Mouse (Mus musculus): ENCODE measurements around the gene St3gal5. TPM values are rescaled to one million over a fixed set of nuclear protein-coding genes. Genes with fewer than 3 reads are reported as not detected.

St3gal5 gene
- polyA plus RNA-seq, 1 experiment from 2014 or later, result 30.6 TPM

GRCm38 (mm10) chr6:72098691-72099090 lies 1.3 kb downstream of the St3gal5 start:
- H3K4me2 ChIP-seq (replicated peaks), result peak overlapping the region; percentile 95
- H3K4me1 ChIP-seq, result peaks cover 48% of the 10 kb centered on the region
- ATAC-seq (ENCODE audit: low FRiP score, low read depth), result no peak
- peak overlapping the region; percentile 79 for H3K4me3 ChIP-seq
- no peaks in the 10 kb centered on the region for H3K9me3 ChIP-seq
- peak overlapping the region; percentile 85 for H3K9ac ChIP-seq
- no peak overlapping the region; the same call in 1 of the 2 replicates for H3K27ac ChIP-seq
- 17% methylated on average over 2 of the region's 2 CpGs for WGBS
- no peaks in the 10 kb centered on the region for H3K36me3 ChIP-seq
- no peaks in the 10 kb centered on the region for H3K27me3 ChIP-seq

- ATAC-seq (ENCODE audit: low FRiP score, low read depth), result no peak
- 68% methylated on average over 3 of the region's 3 CpGs for WGBS
- Histone ChIP-seq H3K4me1 (peaks cover 48% of the 10 kb centered on the region), H3K27me3 (no peaks in the 10 kb centered on the region), H3K27ac (no peak overlapping the region), H3K9me3 (no peaks in the 10 kb centered on the region), H3K4me3 (peak overlapping the region; percentile 79), H3K4me2 (replicated peaks) (peak overlapping the region; percentile 95), H3K9ac (no peak overlapping the region), H3K36me3 (no peaks in the 10 kb centered on the region)
These were observed 1.9 kb downstream of the St3gal5 start for GRCm38 (mm10) chr6:72099281-72099680.

GRCm38 (mm10) chr6:72100171-72100570 lies 2.8 kb downstream of the St3gal5 start:
- no peak overlapping the region for H3K4me3 ChIP-seq
- no peak overlapping the region for H3K9ac ChIP-seq
- no peaks in the 10 kb centered on the region for H3K36me3 ChIP-seq
- WGBS, result 62% methylated on average over 5 of the region's 5 CpGs
- H3K27ac ChIP-seq, result no peak overlapping the region
- no peak for ATAC-seq (ENCODE audit: low FRiP score, low read depth)
- no peaks in the 10 kb centered on the region for H3K9me3 ChIP-seq
- no peak overlapping the region for H3K4me2 ChIP-seq (replicated peaks)
- H3K4me1 ChIP-seq, result peaks cover 48% of the 10 kb centered on the region
- no peaks in the 10 kb centered on the region for H3K27me3 ChIP-seq

DNA sequence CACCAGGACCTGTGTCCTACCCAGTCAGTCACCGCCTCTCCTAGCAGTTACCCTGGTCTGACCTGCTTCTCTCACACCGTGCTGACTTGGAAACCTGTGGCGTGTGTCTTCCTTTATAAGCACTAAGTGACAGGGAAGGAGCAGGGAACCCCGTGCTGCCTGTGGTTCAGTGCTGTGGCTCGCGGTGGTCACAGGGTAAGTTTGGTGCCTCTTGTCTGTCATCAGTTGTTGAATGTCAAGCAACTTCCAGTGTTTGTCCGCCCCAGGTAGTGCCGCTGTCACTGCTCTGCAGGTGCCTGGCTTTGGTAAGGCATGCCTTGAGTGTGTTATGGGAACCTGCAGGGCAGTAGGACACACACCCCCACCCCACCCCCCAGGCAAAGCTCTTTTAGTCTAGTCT lies 3.5 kb downstream of the St3gal5 start:
- H3K36me3 ChIP-seq, result no peaks in the 10 kb centered on the region
- H3K4me2 ChIP-seq (replicated peaks), result no peak overlapping the region
- no peak for ATAC-seq (ENCODE audit: low FRiP score, low read depth)
- H3K27ac ChIP-seq, result no peak overlapping the region
- peaks cover 46% of the 10 kb centered on the region for H3K4me1 ChIP-seq
- 75% methylated on average over 8 of the region's 8 CpGs for WGBS
- no peaks in the 10 kb centered on the region for H3K9me3 ChIP-seq
- H3K4me3 ChIP-seq, result no peak overlapping the region
- no peak overlapping the region for H3K9ac ChIP-seq
- H3K27me3 ChIP-seq, result no peaks in the 10 kb centered on the region

DNA sequence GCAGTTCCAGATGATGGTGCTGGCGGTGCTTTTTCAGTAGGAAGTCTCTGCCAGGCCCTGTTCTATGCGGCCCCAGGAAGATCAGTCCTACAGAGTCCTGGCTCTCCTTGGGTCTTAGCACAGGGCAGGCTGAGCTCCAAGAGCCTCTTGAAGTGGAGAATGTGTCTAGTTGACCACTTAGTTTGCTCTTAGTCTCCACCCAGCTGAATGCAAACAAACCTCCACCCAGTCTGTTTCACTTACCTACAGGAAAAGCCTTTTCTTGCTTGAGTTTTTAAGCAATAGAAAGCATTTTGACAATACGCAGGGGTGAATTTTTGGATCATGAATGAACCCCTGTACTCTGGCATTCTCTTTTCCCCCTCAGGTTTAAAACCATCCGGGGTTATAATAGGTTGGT lies 4.0 kb downstream of the St3gal5 start:
- no peak overlapping the region for H3K4me3 ChIP-seq
- H3K4me1 ChIP-seq, result peaks cover 41% of the 10 kb centered on the region
- ATAC-seq (ENCODE audit: low FRiP score, low read depth), result no peak
- H3K4me2 ChIP-seq (replicated peaks), result no peak overlapping the region
- no peaks in the 10 kb centered on the region for H3K27me3 ChIP-seq
- 81% methylated on average over 4 of the region's 4 CpGs for WGBS
- H3K36me3 ChIP-seq, result no peaks in the 10 kb centered on the region
- no peak overlapping the region for H3K9ac ChIP-seq
- H3K27ac ChIP-seq, result no peak overlapping the region
- no peaks in the 10 kb centered on the region for H3K9me3 ChIP-seq

DNA sequence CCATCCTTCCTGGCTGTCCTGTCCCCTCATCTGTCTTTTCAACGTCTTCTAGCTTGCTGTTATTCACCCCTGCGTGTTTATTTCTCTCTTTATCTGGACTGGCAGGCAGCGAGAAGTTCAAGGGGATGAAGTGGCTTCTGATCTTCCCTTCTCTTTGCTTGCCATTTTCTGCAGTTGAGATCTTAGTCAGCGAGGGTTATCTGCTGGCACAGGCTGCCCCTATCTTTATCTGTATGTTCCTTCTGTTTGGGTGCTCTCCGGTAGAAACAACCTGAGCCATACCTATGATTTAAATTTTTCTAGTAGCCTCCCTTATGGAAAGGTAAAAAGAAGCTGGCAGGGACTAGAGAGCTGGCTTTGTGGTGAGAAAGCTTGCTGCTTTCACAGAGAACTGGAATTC lies 4.7 kb downstream of the St3gal5 start:
- Histone ChIP-seq H3K4me2 (replicated peaks) (no peak overlapping the region), H3K27ac (no peak overlapping the region), H3K4me3 (no peak overlapping the region), H3K4me1 (peaks cover 37% of the 10 kb centered on the region), H3K9me3 (no peaks in the 10 kb centered on the region), H3K36me3 (no peaks in the 10 kb centered on the region), H3K9ac (no peak overlapping the region), H3K27me3 (no peaks in the 10 kb centered on the region)
- no peak for ATAC-seq (ENCODE audit: low FRiP score, low read depth)
- WGBS, result 74% methylated on average over 5 of the region's 5 CpGs

- 86% methylated on average over 7 of the region's 7 CpGs for WGBS
- no peak for ATAC-seq (ENCODE audit: low FRiP score, low read depth)
These were observed 7.1 kb downstream of the St3gal5 start for GRCm38 (mm10) chr6:72104534-72104933.

DNA sequence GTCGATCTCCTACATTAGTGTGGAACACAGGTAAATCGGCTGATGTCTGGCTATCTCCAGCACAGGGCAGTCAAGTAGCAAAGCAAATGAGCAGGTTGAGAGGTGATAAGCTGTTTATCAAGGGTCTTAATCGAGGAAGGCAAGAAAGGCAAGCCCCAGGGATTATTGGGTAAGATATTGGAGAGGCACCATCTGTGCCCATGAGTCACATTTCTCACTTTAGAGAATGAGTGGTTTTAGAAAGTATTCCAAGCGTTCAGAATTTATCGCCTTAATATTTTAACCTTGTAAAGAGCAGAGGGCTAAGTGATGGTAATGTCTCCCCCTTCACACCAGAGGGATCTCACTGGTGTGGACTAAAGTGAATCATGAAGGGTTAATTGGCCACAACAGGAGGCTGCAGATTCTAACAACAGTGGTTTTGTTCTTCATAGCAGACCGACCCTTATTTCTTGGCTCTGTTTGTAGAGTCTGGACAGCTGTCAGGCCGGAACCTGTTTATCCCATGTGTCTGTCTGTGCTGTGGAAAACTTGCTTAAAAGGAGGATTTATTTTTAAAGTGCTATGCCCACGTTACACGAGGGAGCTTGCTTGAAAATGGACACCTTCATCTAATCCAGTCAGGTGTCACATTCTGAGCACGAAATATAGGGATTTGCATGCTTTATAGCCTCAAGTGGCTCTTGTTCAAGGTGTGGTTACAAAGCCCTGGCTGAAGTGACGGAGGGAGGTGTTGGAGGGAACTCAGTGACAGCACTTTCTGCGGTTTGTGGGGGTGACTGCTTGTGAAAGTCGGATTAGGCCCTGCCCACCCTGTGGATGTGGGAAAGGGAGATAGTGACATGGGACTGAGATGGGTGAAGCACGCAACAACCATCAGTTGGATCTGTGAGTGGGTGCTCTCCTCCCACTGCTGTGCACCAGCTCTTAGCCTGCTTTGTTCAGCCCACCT lies 11.8 kb downstream of the St3gal5 start:
- no peak overlapping the region for H3K9ac ChIP-seq
- H3K27me3 ChIP-seq, result no peaks in the 10 kb centered on the region
- H3K36me3 ChIP-seq, result no peaks in the 10 kb centered on the region
- peak; percentile 66 for ATAC-seq (ENCODE audit: low FRiP score, low read depth)
- peaks cover 19% of the 10 kb centered on the region for H3K4me1 ChIP-seq
- no peaks in the 10 kb centered on the region for H3K9me3 ChIP-seq
- H3K4me2 ChIP-seq (replicated peaks), result no peak overlapping the region
- H3K4me3 ChIP-seq, result no peak overlapping the region
- peak overlapping the region; percentile 28; the same call in 1 of the 2 replicates for H3K27ac ChIP-seq
- 54% methylated on average over 14 of the region's 14 CpGs for WGBS

More at GRCm38 (mm10) chr6:72104534-72104933, 7.1 kb downstream of the St3gal5 start:
- H3K4me1 ChIP-seq, result peaks cover 28% of the 10 kb centered on the region
- no peak overlapping the region for H3K4me2 ChIP-seq (replicated peaks)
- no peak overlapping the region for H3K4me3 ChIP-seq
- no peaks in the 10 kb centered on the region for H3K27me3 ChIP-seq
- no peak overlapping the region for H3K27ac ChIP-seq
- no peak overlapping the region for H3K9ac ChIP-seq
- no peaks in the 10 kb centered on the region for H3K9me3 ChIP-seq
- no peaks in the 10 kb centered on the region for H3K36me3 ChIP-seq

GRCm38 (mm10) chr6:72110577-72110976 lies 13.2 kb downstream of the St3gal5 start:
- Histone ChIP-seq H3K4me2 (replicated peaks) (no peak overlapping the region), H3K9me3 (no peaks in the 10 kb centered on the region), H3K36me3 (no peaks in the 10 kb centered on the region), H3K27ac (no peak overlapping the region), H3K9ac (no peak overlapping the region), H3K4me3 (no peak overlapping the region), H3K4me1 (peaks cover 19% of the 10 kb centered on the region), H3K27me3 (no peaks in the 10 kb centered on the region)
- WGBS, result 89% methylated on average over 3 of the region's 3 CpGs
- no peak for ATAC-seq (ENCODE audit: low FRiP score, low read depth)

- Histone ChIP-seq H3K9ac (no peak overlapping the region), H3K9me3 (no peaks in the 10 kb centered on the region), H3K36me3 (no peaks in the 10 kb centered on the region), H3K4me2 (replicated peaks) (peak overlapping the region; percentile 26), H3K27me3 (no peaks in the 10 kb centered on the region), H3K27ac (no peak overlapping the region; the same call in 1 of the 2 replicates), H3K4me1 (peaks cover 19% of the 10 kb centered on the region), H3K4me3 (no peak overlapping the region)
- 30% methylated on average over 6 of the region's 6 CpGs for WGBS
- no peak for ATAC-seq (ENCODE audit: low FRiP score, low read depth)
These were observed 15.2 kb downstream of the St3gal5 start for GRCm38 (mm10) chr6:72112575-72112974.

GRCm38 (mm10) chr6:72113093-72113702 lies 15.8 kb downstream of the St3gal5 start:
- 82% methylated on average over 2 of the region's 2 CpGs for whole genome bisulfite sequencing
- H3K4me1 ChIP-seq, result peaks cover 19% of the 10 kb centered on the region
- no peak for ATAC-seq (ENCODE audit: low FRiP score, low read depth)
- H3K36me3 ChIP-seq, result no peaks in the 10 kb centered on the region
- no peaks in the 10 kb centered on the region for H3K27me3 ChIP-seq
- no peak overlapping the region for H3K27ac ChIP-seq
- no peak overlapping the region for H3K9ac ChIP-seq
- no peak overlapping the region for H3K4me2 ChIP-seq (replicated peaks)
- no peak overlapping the region for H3K4me3 ChIP-seq
- no peaks in the 10 kb centered on the region for H3K9me3 ChIP-seq

GRCm38 (mm10) chr6:72114902-72115301 lies 17.5 kb downstream of the St3gal5 start:
- H3K36me3 ChIP-seq, result no peaks in the 10 kb centered on the region
- no peak overlapping the region for H3K4me3 ChIP-seq
- H3K9me3 ChIP-seq, result no peaks in the 10 kb centered on the region
- no peaks in the 10 kb centered on the region for H3K27me3 ChIP-seq
- no peak for ATAC-seq (ENCODE audit: low FRiP score, low read depth)
- 83% methylated on average over 7 of the region's 7 CpGs for WGBS
- H3K4me1 ChIP-seq, result peaks cover 8% of the 10 kb centered on the region
- H3K9ac ChIP-seq, result no peak overlapping the region
- no peak overlapping the region for H3K4me2 ChIP-seq (replicated peaks)
- no peak overlapping the region for H3K27ac ChIP-seq

Measured in limb, embryonic 13.5 days (tissue).